Mouse (Mus musculus) v-Abl transformed pro-B cells (cell line): ENCODE results near the gene E2f7.

Experiments
- in situ Hi-C, 2 experiments: fragments of 400-800 bp; cut with MboI; formaldehyde crosslinking; loops; one replicate each; pipeline ENCODE4 v1.15.1; 2025; ENCODE audit not compliant: unreplicated experiment in 2 of 2

E2f7 gene

DNA sequence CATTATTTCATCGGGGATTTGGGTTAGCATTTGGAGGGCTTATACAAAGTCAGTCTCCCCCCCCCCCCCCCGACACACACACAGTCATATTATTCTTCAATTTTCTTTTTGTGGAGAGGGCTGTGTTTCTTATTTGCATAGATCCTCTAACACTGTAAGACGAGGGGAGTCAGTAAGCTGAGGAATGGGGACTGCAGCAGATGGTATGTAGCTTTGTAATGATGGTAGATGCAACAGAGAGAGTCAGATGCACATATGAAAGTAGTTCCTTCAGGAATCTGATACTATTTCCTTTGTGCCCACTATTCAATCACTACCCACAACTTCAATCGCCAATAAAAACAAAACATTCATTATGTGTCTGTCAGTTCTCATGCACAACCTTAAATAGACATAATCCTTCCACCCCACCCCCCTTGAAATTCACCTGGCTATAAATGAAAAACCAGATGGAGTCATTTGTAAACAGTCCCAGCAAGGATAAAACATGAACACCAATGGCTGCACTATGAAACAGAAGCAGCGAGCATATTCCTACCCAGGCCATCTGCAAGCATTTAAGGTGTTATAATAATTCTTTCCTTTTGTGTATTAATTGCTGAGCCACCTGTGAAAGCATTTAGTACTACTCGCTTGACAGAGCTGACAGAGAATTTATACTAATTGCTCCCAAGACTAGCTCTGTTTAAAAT is 90.0 kb downstream of the E2f7 start:
- in situ Hi-C loops = no loop called here
